Mouse (Mus musculus): ENCODE results near the gene Wdr35.

Gene Wdr35

GRCm38 (mm10) chr12:9053345-9053744 is 79.7 kb downstream of the Wdr35 start:
- no peak for DNase-seq

DNA sequence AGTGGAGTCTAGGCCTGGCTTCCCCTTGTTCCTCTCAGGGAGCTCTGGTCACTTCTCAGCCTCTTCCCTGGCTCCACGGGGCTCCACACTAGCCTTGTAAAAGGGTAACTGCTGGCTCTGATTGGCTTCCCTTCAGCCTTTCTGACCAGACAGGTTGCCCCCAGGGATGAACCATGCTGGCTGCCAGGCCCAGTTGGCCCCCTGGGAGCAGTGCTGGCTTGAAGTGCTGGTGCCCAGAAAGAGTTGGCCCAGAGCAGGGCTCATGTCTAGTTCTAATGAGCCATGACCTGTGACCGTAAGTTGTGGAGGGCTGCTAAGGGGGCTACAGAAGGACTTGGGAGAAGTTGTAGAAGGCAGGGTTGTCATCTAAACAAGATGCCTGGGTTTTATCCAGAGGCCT is 80.3 kb downstream of the Wdr35 start:
- no peak for DNase-seq

GRCm38 (mm10) chr12:9055269-9055668 is 81.6 kb downstream of the Wdr35 start:
- DNase-seq, result no peak

GRCm38 (mm10) chr12:9059502-9059901 is 85.8 kb downstream of the Wdr35 start:
- DNase-seq, result no peak

DNA sequence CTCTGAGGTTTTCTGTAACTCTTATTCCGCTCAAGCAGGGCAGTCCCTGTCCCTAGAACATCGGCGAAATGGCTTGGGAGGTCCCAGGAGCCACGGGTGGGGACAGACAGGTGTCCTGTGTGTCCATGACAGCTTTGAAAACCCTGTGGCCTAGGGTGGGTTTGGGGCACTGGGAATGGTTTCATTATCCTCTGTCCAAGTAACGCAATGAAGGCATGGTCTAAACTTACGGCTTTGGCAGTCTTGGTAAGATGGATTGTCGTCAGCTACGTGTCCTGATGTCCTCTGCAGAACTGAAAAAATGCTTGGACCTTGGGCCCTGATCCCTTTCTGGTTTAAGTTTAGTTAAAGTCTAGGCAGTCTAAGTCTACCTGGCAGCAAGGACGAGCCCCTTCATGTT is 86.3 kb downstream of the Wdr35 start:
- peak; percentile 5 to 8 for DNase-seq

GRCm38 (mm10) chr12:9063611-9064010 is 89.9 kb downstream of the Wdr35 start:
- DNase-seq, result no peak

GRCm38 (mm10) chr12:9071058-9071457 is 97.4 kb downstream of the Wdr35 start:
- DNase-seq, result no peak

GRCm38 (mm10) chr12:9071493-9071892 is 97.8 kb downstream of the Wdr35 start:
- DNase-seq, result no peak

- no peak for DNase-seq
Observed at GRCm38 (mm10) chr12:9077554-9078125, 103.9 kb downstream of the Wdr35 start.

Data from kidney, postnatal 36 days (tissue).